Mouse (Mus musculus): ENCODE results near the gene Rad9b. TPM values are rescaled to one million over a fixed set of nuclear protein-coding genes. Genes with fewer than 3 reads are reported as not detected.
"Not testable (repeated sequence)": the region's sequence is repeated elsewhere in the genome, so short reads cannot be mapped to it uniquely, and the experiment has no call there.

Gene Rad9b
- polyA plus RNA-seq, 1 experiment from 2014 or later = 2.6 TPM

DNA sequence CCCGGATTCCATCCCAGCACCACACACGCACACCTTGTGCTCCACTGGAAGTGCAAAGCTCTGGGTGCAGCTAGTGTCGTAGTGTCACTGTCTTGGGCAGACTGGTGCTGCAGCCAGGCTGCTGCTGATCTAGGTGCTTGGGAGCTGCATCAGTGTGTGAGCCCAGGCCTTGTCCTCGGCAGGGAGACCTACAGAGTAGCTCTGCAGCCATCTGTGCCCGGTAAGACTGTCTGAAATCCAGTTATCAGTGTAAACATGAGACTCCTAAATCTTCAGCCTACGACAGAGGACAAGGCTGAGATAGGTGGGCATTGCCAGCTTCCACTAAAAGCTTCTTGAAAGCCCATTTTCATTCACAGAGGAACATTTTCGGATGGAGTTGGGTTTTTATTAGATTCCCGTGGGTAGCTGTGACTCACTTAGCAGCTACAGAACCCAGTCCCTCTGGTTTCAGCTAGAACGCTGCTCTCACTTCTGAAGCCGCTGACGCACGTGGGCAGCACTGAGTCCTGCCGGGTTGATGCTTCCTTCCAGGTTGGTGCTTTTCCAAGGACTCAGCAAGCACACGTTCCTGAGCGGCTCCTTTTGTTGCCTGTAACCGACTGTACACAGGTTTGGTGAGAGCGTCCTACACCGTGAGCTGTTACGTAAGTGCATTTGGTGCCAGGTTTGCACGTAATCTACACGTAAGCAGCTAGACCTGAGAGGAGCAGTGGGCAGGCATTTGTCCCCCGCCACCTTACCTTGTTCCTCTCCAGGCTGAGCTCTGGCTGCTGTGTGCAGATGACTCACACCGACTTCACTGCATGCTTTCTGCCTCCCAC lies 29.2 kb downstream of the Rad9b start:
- H3K36me3 ChIP-seq (replicated peaks) = peaks cover 48% of the 10 kb centered on the region
- H3K4me2 ChIP-seq = no peak overlapping the region
- H3K9ac ChIP-seq = no peak overlapping the region
- H3K4me3 ChIP-seq (replicated peaks) = no peak overlapping the region
- H3K4me1 ChIP-seq (replicated peaks) = no peaks in the 10 kb centered on the region
- H3K27me3 ChIP-seq = no peaks in the 10 kb centered on the region
- H3K9me3 ChIP-seq (replicated peaks) = no peaks in the 10 kb centered on the region
- WGBS (ENCODE audit: insufficient replicate concordance) = 84% methylated on average over 23 of the region's 23 CpGs
- no peak for ATAC-seq (ENCODE audit: insufficient read depth)
- no peak overlapping the region for H3K27ac ChIP-seq (replicated peaks)

GRCm38 (mm10) chr5:122323523-122323922 lies 30.5 kb downstream of the Rad9b start:
- Histone ChIP-seq H3K4me2 (no peak overlapping the region), H3K4me3 (replicated peaks) (no peak overlapping the region), H3K9me3 (replicated peaks) (no peaks in the 10 kb centered on the region), H3K9ac (no peak overlapping the region), H3K36me3 (replicated peaks) (peaks cover 55% of the 10 kb centered on the region), H3K4me1 (replicated peaks) (no peaks in the 10 kb centered on the region), H3K27ac (replicated peaks) (no peak overlapping the region), H3K27me3 (no peaks in the 10 kb centered on the region)
- WGBS (ENCODE audit: insufficient replicate concordance) = 86% methylated on average over 8 of the region's 8 CpGs
- ATAC-seq (ENCODE audit: insufficient read depth) = no peak

- Histone ChIP-seq H3K4me3 (replicated peaks) (no peak overlapping the region), H3K4me1 (replicated peaks) (peaks cover 5% of the 10 kb centered on the region; the same call in 1 of the 2 replicates), H3K27me3 (no peaks in the 10 kb centered on the region), H3K9me3 (replicated peaks) (no peaks in the 10 kb centered on the region), H3K9ac (no peak overlapping the region), H3K4me2 (no peak overlapping the region), H3K36me3 (replicated peaks) (peaks cover 72% of the 10 kb centered on the region), H3K27ac (replicated peaks) (no peak overlapping the region)
- no peak for ATAC-seq (ENCODE audit: insufficient read depth)
- WGBS (ENCODE audit: insufficient replicate concordance) = 75% methylated on average over 12 of the region's 12 CpGs
Measured at GRCm38 (mm10) chr5:122320205-122320781, 33.7 kb downstream of the Rad9b start.

DNA sequence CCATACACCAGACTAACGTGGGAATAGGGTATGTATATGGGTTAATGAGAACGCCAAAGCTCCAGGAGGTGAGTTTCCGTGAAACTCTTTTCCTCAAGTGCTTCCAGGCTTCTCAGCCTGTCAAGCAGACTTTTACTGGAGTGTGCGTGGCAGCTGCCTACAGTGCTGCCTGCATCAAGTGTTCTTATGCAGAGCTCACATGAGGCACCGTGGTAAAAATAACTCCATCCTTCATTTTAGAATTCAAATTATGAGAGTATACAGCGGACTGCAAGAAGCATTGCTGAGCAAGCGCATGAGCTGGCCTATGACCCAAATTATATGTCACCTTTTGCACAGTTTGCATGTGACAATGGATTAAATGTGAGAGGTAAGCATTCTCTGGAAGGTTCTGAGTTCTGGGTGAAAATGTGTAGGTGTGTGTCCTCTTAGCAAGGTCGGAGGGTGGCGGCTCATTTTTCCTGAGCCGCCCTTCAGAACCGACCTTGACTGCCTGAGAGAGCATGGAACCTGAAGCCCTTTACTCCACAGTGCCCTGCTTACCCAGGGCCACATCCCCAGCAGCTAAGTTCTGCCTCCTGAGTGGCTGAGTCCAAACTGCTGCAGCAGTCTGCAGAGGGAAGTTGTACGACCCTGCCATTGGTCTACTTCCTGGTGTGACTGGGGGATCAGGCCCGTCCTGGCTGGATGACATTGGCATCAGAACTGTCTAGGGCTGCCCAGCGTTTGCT lies 34.4 kb downstream of the Rad9b start:
- Histone ChIP-seq H3K9me3 (replicated peaks) (no peaks in the 10 kb centered on the region), H3K27me3 (no peaks in the 10 kb centered on the region), H3K4me2 (no peak overlapping the region), H3K9ac (no peak overlapping the region), H3K4me1 (replicated peaks) (peaks cover 11% of the 10 kb centered on the region), H3K27ac (replicated peaks) (no peak overlapping the region), H3K36me3 (replicated peaks) (peaks cover 67% of the 10 kb centered on the region), H3K4me3 (replicated peaks) (no peak overlapping the region)
- no peak for ATAC-seq (ENCODE audit: insufficient read depth)
- 74% methylated on average over 14 of the region's 14 CpGs for WGBS (ENCODE audit: insufficient replicate concordance)

DNA sequence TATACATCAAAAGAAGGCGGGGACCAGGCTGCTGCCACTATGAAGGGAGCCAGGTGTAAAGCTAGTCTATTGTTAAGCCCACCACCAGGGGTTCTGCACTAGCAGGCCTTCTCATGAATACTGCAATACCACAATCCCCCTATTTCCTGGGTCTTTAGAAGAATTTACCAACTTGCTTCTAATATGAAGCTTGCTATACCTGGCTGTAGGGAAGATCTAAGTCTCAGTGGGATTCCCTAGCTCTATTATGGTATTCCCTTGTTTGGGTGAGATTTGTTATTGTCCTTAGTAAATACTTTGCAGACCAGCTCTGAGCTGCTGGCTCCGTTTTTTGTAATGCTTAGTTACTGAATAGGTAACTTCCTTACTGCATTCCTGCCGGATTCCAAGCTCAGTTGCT lies 35.1 kb downstream of the Rad9b start:
- 77% methylated on average over 3 of the region's 3 CpGs for WGBS (ENCODE audit: insufficient replicate concordance)
- H3K27ac ChIP-seq (replicated peaks) = not testable (repeated sequence)

GRCm38 (mm10) chr5:122318100-122318499 lies 35.9 kb downstream of the Rad9b start:
- Histone ChIP-seq H3K4me2 (no peak overlapping the region), H3K27ac (replicated peaks) (no peak overlapping the region), H3K4me1 (replicated peaks) (peaks cover 14% of the 10 kb centered on the region), H3K9ac (no peak overlapping the region), H3K27me3 (no peaks in the 10 kb centered on the region), H3K36me3 (replicated peaks) (peaks cover 70% of the 10 kb centered on the region), H3K4me3 (replicated peaks) (no peak overlapping the region), H3K9me3 (replicated peaks) (no peaks in the 10 kb centered on the region)
- no peak for ATAC-seq (ENCODE audit: insufficient read depth)
- WGBS (ENCODE audit: insufficient replicate concordance) = 47% methylated on average over 3 of the region's 3 CpGs

More for the DNA sequence above, 35.1 kb downstream of the Rad9b start:
- H3K4me2 ChIP-seq; H3K27me3 ChIP-seq; H3K9ac ChIP-seq; H3K9me3 ChIP-seq (replicated peaks); ATAC-seq (ENCODE audit: insufficient read depth); H3K4me3 ChIP-seq (replicated peaks): not testable (repeated sequence)
- peaks cover 64% of the 10 kb centered on the region for H3K36me3 ChIP-seq (replicated peaks)
- H3K4me1 ChIP-seq (replicated peaks) = peaks cover 14% of the 10 kb centered on the region

DNA sequence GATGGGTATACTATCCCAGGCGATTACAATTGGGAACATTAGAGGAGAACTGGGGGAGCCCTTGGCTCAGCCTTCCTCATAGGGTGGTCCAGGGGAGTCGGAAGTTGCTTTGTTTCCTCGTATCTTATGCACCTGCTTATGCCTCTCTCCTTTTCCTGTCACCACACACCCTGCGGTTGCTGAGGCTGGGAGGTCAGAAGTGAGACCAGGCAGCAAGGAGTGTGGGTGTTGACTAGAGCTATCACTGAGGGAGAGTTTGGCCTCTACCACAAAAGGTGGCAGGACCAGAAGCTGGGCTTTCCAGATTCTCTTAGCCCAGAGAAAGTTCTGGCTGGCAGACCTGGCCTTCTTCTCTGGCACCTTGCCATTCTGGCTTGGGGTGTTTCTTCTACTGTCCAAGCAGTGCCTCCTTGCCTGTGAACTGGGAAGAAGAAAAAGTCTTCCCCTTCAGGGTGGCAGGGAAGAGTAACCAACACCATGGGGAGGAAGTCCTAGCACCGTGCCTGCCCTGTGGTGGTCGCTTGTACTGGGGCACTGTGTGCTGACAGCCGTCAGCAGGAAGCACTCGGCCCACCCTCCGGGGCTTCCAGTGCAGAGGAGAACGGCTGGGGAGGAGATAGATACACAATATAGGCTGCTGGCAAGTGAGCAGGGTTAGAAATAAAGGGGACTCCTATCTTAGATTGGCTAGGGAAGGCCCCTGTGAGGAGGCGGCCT lies 36.5 kb downstream of the Rad9b start:
- H3K4me2 ChIP-seq = no peak overlapping the region
- WGBS (ENCODE audit: insufficient replicate concordance) = 41% methylated on average over 11 of the region's 11 CpGs
- H3K36me3 ChIP-seq (replicated peaks) = peaks cover 71% of the 10 kb centered on the region
- no peak overlapping the region for H3K9ac ChIP-seq
- no peak overlapping the region for H3K4me3 ChIP-seq (replicated peaks)
- ATAC-seq (ENCODE audit: insufficient read depth) = no peak
- H3K27ac ChIP-seq (replicated peaks) = no peak overlapping the region
- no peaks in the 10 kb centered on the region for H3K9me3 ChIP-seq (replicated peaks)
- no peaks in the 10 kb centered on the region for H3K27me3 ChIP-seq
- H3K4me1 ChIP-seq (replicated peaks) = peaks cover 14% of the 10 kb centered on the region

GRCm38 (mm10) chr5:122314966-122315667 lies 38.9 kb downstream of the Rad9b start:
- no peak overlapping the region for H3K9ac ChIP-seq
- H3K9me3 ChIP-seq (replicated peaks) = no peaks in the 10 kb centered on the region
- H3K4me3 ChIP-seq (replicated peaks) = no peak overlapping the region
- peaks cover 14% of the 10 kb centered on the region for H3K4me1 ChIP-seq (replicated peaks)
- WGBS (ENCODE audit: insufficient replicate concordance) = 10% methylated on average over 20 of the region's 20 CpGs
- no peaks in the 10 kb centered on the region for H3K27me3 ChIP-seq
- H3K27ac ChIP-seq (replicated peaks) = 0 out of 2 replicates have a peak overlapping the region, but pooled peaks have one; percentile 26
- peak; percentile 54 for ATAC-seq (ENCODE audit: insufficient read depth)
- peak overlapping the region; percentile 49 for H3K4me2 ChIP-seq
- peaks cover 64% of the 10 kb centered on the region for H3K36me3 ChIP-seq (replicated peaks)

DNA sequence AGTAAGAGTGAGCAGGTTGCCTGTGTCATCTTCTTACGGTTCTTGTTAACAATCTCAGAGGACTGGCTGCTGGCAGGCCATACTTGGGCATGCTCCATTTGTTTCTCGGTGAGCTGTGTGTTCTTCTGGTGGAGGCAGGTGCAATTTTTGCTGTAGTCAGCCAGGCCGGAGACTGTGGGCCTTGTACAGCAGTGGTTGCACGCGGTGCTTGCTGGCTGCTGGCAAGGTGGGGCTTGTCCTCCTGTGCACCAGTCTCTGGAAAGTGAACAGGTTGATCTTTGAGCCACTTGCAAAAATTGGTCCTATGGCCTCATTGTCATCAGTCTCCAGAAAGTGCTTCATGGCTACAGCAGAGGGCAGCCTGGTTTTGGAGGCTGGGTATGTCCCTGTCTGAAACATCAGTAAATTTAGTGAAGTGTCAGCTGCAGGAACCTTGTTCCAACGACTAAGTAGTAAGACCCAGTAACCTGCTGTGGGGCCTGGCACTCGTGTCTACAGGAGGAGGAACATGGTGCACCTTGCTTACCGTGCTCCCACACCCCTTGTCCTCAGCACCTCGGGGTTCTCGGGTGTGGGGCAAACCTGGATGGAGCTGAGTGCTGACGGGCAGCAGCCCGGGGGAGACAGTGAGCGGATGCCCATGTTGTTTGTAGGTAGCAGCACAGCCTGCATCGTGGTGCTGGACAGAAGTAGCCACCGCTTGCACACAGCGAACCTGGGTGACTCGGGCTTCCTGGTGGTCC lies 40.9 kb downstream of the Rad9b start:
- ATAC-seq (ENCODE audit: insufficient read depth) = no peak
- Histone ChIP-seq H3K36me3 (replicated peaks) (peaks cover 66% of the 10 kb centered on the region), H3K27ac (replicated peaks) (no peak overlapping the region), H3K9ac (no peak overlapping the region), H3K27me3 (no peaks in the 10 kb centered on the region), H3K9me3 (replicated peaks) (no peaks in the 10 kb centered on the region), H3K4me1 (replicated peaks) (peaks cover 14% of the 10 kb centered on the region), H3K4me3 (replicated peaks) (no peak overlapping the region), H3K4me2 (no peak overlapping the region)
- WGBS (ENCODE audit: insufficient replicate concordance) = 78% methylated on average over 17 of the region's 17 CpGs

- H3K9me3 ChIP-seq (replicated peaks) = no peaks in the 10 kb centered on the region
- no peak for ATAC-seq (ENCODE audit: insufficient read depth)
- no peaks in the 10 kb centered on the region for H3K27me3 ChIP-seq
- no peak overlapping the region for H3K4me3 ChIP-seq (replicated peaks)
- WGBS (ENCODE audit: insufficient replicate concordance) = 79% methylated on average over 4 of the region's 4 CpGs
- H3K36me3 ChIP-seq (replicated peaks) = peaks cover 70% of the 10 kb centered on the region
- H3K9ac ChIP-seq = no peak overlapping the region
- H3K27ac ChIP-seq (replicated peaks) = no peak overlapping the region
- H3K4me1 ChIP-seq (replicated peaks) = peaks cover 14% of the 10 kb centered on the region
- no peak overlapping the region for H3K4me2 ChIP-seq
Measured at GRCm38 (mm10) chr5:122312346-122312745, 41.7 kb downstream of the Rad9b start.

All from liver, embryonic 15.5 days (tissue).